Mouse (Mus musculus) heart, adult 2 months (tissue): ENCODE measurements around the gene Angptl8.

ENCODE experiments used
- CTCF ChIP-seq: fragments of 200-600 bp; IDR thresholded peaks from 2 replicates; pipeline ENCODE4 v1.8.1; 2022; ENCODE audit warnings: antibody characterized with exemption, mild to moderate bottlenecking, moderate library complexity
- EP300 ChIP-seq: fragments of 200-500 bp; IDR thresholded peaks from 2 replicates; pipeline ENCODE4 v1.6.1; 2011; ENCODE audit warnings: low read depth, low read length, control low read depth; ENCODE audit not compliant: insufficient read depth
- POLR2A ChIP-seq: fragments of 200-500 bp; IDR thresholded peaks from 2 replicates; pipeline ENCODE4 v1.6.1; 2011; ENCODE audit warnings: mild to moderate bottlenecking, low read depth, low read length, control low read depth; ENCODE audit not compliant: insufficient read depth

DNA sequence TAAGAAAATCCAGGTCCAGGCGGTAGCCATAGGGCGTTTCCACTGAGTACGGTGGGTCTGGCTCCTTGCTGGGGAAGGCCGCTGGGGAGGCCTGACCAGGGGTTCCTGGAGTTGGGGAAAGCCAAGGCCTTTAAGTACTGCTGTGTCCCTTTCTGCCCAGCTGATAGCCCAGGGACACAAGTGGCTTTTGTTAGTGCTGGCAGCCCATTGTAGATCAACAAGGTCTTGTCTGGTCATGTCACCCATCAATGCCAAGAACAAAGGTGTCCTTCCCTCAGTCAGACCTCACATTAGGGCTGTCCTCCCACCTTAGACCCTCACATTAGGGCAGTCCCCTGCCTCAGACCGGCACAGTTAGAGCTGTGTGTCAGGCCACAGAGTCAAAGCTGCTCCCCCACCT lies 39.7 kb upstream of the Angptl8 start:
- no peak for TF ChIP-seq POLR2A
- TF ChIP-seq CTCF = no peak
- TF ChIP-seq EP300 = no peak
